Mouse (Mus musculus): ENCODE measurements around the gene Fry.

Gene Fry

GRCm38 (mm10) chr5:150521937-150522866 is 403.8 kb downstream of the Fry start, which contains the start of gene Brca2:
Gene Brca2 (plus strand): TSS chr5:150522630.
- DNase-seq (ENCODE audit: low read depth, low spot score), result peak; percentile 82

- DNase-seq (ENCODE audit: low read depth, low spot score), result peak; percentile 50
These were observed 404.4 kb downstream of the Fry start for GRCm38 (mm10) chr5:150522867-150523234.

- DNase-seq (ENCODE audit: low read depth, low spot score), result no peak
These were observed 406.8 kb downstream of the Fry start for GRCm38 (mm10) chr5:150525239-150525638.

- DNase-seq (ENCODE audit: low read depth, low spot score), result no peak
These were observed 422.9 kb downstream of the Fry start for GRCm38 (mm10) chr5:150541302-150541701.

GRCm38 (mm10) chr5:150543184-150543583 is 424.7 kb downstream of the Fry start:
- DNase-seq (ENCODE audit: low read depth, low spot score), result no peak

Data from c-Kit-negative CD71-positive TER-119-positive erythroid progenitor cells, embryonic 14.5 days (primary cell).